Mouse (Mus musculus) adrenal gland, postnatal 4 days (tissue): ENCODE measurements around the gene Hipk1. TPM values are rescaled to one million over a fixed set of nuclear protein-coding genes. Genes with fewer than 3 reads are reported as not detected.

Experiments
- DNase-seq, 2 experiments: peaks; one replicate each; pipeline ENCODE4 v3.0.0; 2021 to 2022; ENCODE audit warnings: low spot score in 2 of 2, mixed read lengths in 2 of 2
- total RNA-seq, 2 experiments: library from RNA; stranded (reverse); gene quantifications; 2 replicates each; pipeline ENCODE4 v1.2.3; 2021

Gene Hipk1
- total RNA-seq, 2 experiments from 2014 or later, result 126 to 134 TPM

- no peak for DNase-seq
These were observed 72.6 kb downstream of the Hipk1 start for GRCm38 (mm10) chr3:103718728-103719127.

- DNase-seq, result no peak
These were observed 74.3 kb downstream of the Hipk1 start for GRCm38 (mm10) chr3:103716774-103717760.

- DNase-seq, result no peak
These were observed 75.3 kb downstream of the Hipk1 start for GRCm38 (mm10) chr3:103715762-103716693.

- no peak for DNase-seq
These were observed 76.4 kb downstream of the Hipk1 start for GRCm38 (mm10) chr3:103714942-103715341.

GRCm38 (mm10) chr3:103714236-103714875 is 77.0 kb downstream of the Hipk1 start:
- no peak for DNase-seq

GRCm38 (mm10) chr3:103712196-103712595 is 79.2 kb downstream of the Hipk1 start:
- no peak for DNase-seq

GRCm38 (mm10) chr3:103709470-103710040 is 81.8 kb downstream of the Hipk1 start:
- DNase-seq, result no peak

- no peak for DNase-seq
These were observed 85.9 kb downstream of the Hipk1 start for GRCm38 (mm10) chr3:103705426-103705825.

- no peak for DNase-seq
These were observed 86.7 kb downstream of the Hipk1 start for GRCm38 (mm10) chr3:103704661-103705060.

- DNase-seq, result no peak
These were observed 94.9 kb downstream of the Hipk1 start for GRCm38 (mm10) chr3:103696388-103696925.

- DNase-seq, result no peak
These were observed 95.8 kb downstream of the Hipk1 start for GRCm38 (mm10) chr3:103695556-103695955.

- DNase-seq, result no peak
These were observed 100.9 kb downstream of the Hipk1 start for GRCm38 (mm10) chr3:103690506-103690905.

Other genes starting within 250 kb of the Hipk1 start
- gene Syt6, start 216.3 kb downstream of the Hipk1 start, total RNA-seq, result under 1 TPM; 0.20 to 0.56 TPM
- gene Atg4a-ps, start 145.5 kb downstream of the Hipk1 start, total RNA-seq, result 1 to 10 TPM in 1 of 2 experiments, under 1 TPM in 1; 0.17 to 2.9 TPM
- gene Olfml3, start 53.6 kb downstream of the Hipk1 start, total RNA-seq, result 10 to 100 TPM; 31.6 to 33.6 TPM
- gene Gm10964, start 52.2 kb downstream of the Hipk1 start, total RNA-seq, result not detected
- gene Dclre1b, start 17.9 kb upstream of the Hipk1 start, total RNA-seq, result 10 to 100 TPM; 20.5 to 21.3 TPM
- 10 to 100 TPM; 18.7 to 22.1 TPM for gene Ap4b1, start 18.0 kb upstream of the Hipk1 start, total RNA-seq
- gene Gm43064, start 18.0 kb upstream of the Hipk1 start, total RNA-seq, result not detected
- under 1 TPM; 0.31 to 0.50 TPM for gene Bcl2l15, start 41.0 kb upstream of the Hipk1 start, total RNA-seq
- 1 to 10 TPM; 1.1 to 1.4 TPM for gene Ptpn22, start 68.2 kb upstream of the Hipk1 start, total RNA-seq
- gene Rsbn1, start 122.6 kb upstream of the Hipk1 start, total RNA-seq, result 10 to 100 TPM; 20.3 to 20.9 TPM
- 10 to 100 TPM; 24.3 to 28.9 TPM for gene Phtf1, start 176.5 kb upstream of the Hipk1 start, total RNA-seq